Mouse (Mus musculus) midbrain, embryonic 10.5 days (tissue): ENCODE results near the gene Slc22a23. TPM values are rescaled to one million over a fixed set of nuclear protein-coding genes. Genes with fewer than 3 reads are reported as not detected.

Experiments used
- DNase-seq: peaks from one replicate; pipeline ENCODE4 v3.0.0-alpha.2; 2017; ENCODE audit warnings: low spot score
- H3K27ac ChIP-seq: fragments of 300-500 bp; sonication (generic); replicated peaks from 2 replicates; pipeline ENCODE4 v1.5.1; 2016; ENCODE audit warnings: mild to moderate bottlenecking
- H3K27me3 ChIP-seq: fragments of 300-500 bp; sonication (generic); 2 replicates; pipeline ENCODE4 v1.6.1; 2016; ENCODE audit warnings: low read depth, mild to moderate bottlenecking; ENCODE audit not compliant: poor library complexity, severe bottlenecking
- H3K36me3 ChIP-seq: fragments of 300-500 bp; sonication (generic); 2 replicates; pipeline ENCODE4 v1.6.1; 2016; ENCODE audit warnings: mild to moderate bottlenecking, moderate library complexity
- H3K4me1 ChIP-seq: fragments of 300-500 bp; sonication (generic); 2 replicates; pipeline ENCODE4 v1.6.1; 2016
- H3K4me3 ChIP-seq: fragments of 300-500 bp; sonication (generic); 2 replicates; pipeline ENCODE4 v1.5.1; 2016; ENCODE audit warnings: mild to moderate bottlenecking, moderate library complexity
- H3K9me3 ChIP-seq: fragments of 300-500 bp; sonication (generic); replicated peaks from 2 replicates; pipeline ENCODE4 v1.6.1; 2016; ENCODE audit warnings: mild to moderate bottlenecking
- WGBS: fragments of 180-500 bp; shearing (Covaris S2); methylation state at CpG from one replicate; pipeline ENCODE4 v1.1.7; 2016; 5-methylcytosine and 5-hydroxymethylcytosine counted together
- polyA plus RNA-seq: library from polyadenylated mRNA; unstranded; fragments of >200 nt; fragmentation: Nextera tagmentation; extraction: Ambion mirVana; gene quantifications from 2 replicates; pipeline ENCODE4 v1.2.1, GENCODE M21; 2016

The Slc22a23 gene
- polyA plus RNA-seq, 1 experiment from 2014 or later = 7.9 TPM

GRCm38 (mm10) chr13:34254691-34255090 is 90.3 kb downstream of the Slc22a23 start:
- WGBS = 67% methylated on average over 5 of the region's 5 CpGs
- Histone ChIP-seq H3K4me3 (no peak overlapping the region), H3K36me3 (peaks cover 28% of the 10 kb centered on the region), H3K27ac (peak overlapping the region; percentile 34; the same call in 1 of the 2 replicates), H3K9me3 (no peaks in the 10 kb centered on the region), H3K27me3 (peaks cover 36% of the 10 kb centered on the region), H3K4me1 (peaks cover 37% of the 10 kb centered on the region)
- DNase-seq = no peak

- Histone ChIP-seq H3K9me3 (no peaks in the 10 kb centered on the region), H3K27me3 (peaks cover 36% of the 10 kb centered on the region), H3K36me3 (peaks cover 28% of the 10 kb centered on the region), H3K4me3 (no peak overlapping the region), H3K4me1 (peaks cover 47% of the 10 kb centered on the region), H3K27ac (peak overlapping the region; percentile 18; the same call in 1 of the 2 replicates)
- 91% methylated on average over 3 of the region's 3 CpGs for WGBS
- DNase-seq = no peak
Measured at GRCm38 (mm10) chr13:34253736-34254135, 91.2 kb downstream of the Slc22a23 start.

- Histone ChIP-seq H3K27me3 (peaks cover 69% of the 10 kb centered on the region), H3K27ac (peak overlapping the region; percentile 92), H3K9me3 (no peaks in the 10 kb centered on the region), H3K4me1 (peaks cover 71% of the 10 kb centered on the region), H3K4me3 (peak overlapping the region; percentile 39), H3K36me3 (peaks cover 13% of the 10 kb centered on the region)
- 16% methylated on average over 15 of the region's 15 CpGs for WGBS
- DNase-seq = peak; percentile 76
Measured at GRCm38 (mm10) chr13:34248941-34249920, 95.8 kb downstream of the Slc22a23 start.

- DNase-seq = peak; percentile 43
- Histone ChIP-seq H3K36me3 (peaks cover 11% of the 10 kb centered on the region), H3K4me1 (peaks cover 70% of the 10 kb centered on the region), H3K27ac (peak overlapping the region; percentile 92), H3K9me3 (no peaks in the 10 kb centered on the region), H3K4me3 (peak overlapping the region; percentile 39), H3K27me3 (peaks cover 76% of the 10 kb centered on the region)
- WGBS = 10% methylated on average over 6 of the region's 6 CpGs
Measured at GRCm38 (mm10) chr13:34248107-34248506, 96.9 kb downstream of the Slc22a23 start.

GRCm38 (mm10) chr13:34246821-34247220 is 98.2 kb downstream of the Slc22a23 start:
- H3K36me3 ChIP-seq = no peaks in the 10 kb centered on the region; the same call in 1 of the 2 replicates
- H3K4me1 ChIP-seq = peaks cover 78% of the 10 kb centered on the region
- H3K9me3 ChIP-seq = no peaks in the 10 kb centered on the region
- H3K27me3 ChIP-seq = peaks cover 76% of the 10 kb centered on the region
- WGBS = 60% methylated on average over 3 of the region's 3 CpGs
- peak overlapping the region; percentile 92 for H3K27ac ChIP-seq
- no peak for DNase-seq
- no peak overlapping the region for H3K4me3 ChIP-seq

GRCm38 (mm10) chr13:34245216-34245615 is 99.8 kb downstream of the Slc22a23 start:
- H3K27ac ChIP-seq = peak overlapping the region; percentile 68
- H3K36me3 ChIP-seq = no peaks in the 10 kb centered on the region
- 66% methylated on average over 6 of the region's 6 CpGs for WGBS

GRCm38 (mm10) chr13:34244186-34244585 is 100.8 kb downstream of the Slc22a23 start:
- WGBS = 15% methylated on average over 1 of the region's 1 CpGs
- H3K9me3 ChIP-seq = no peaks in the 10 kb centered on the region
- no peak overlapping the region for H3K4me3 ChIP-seq
- H3K27me3 ChIP-seq = peaks cover 68% of the 10 kb centered on the region
- H3K4me1 ChIP-seq = peaks cover 89% of the 10 kb centered on the region
- no peaks in the 10 kb centered on the region for H3K36me3 ChIP-seq
- no peak for DNase-seq
- 0 out of 2 replicates have a peak overlapping the region, but pooled peaks have one; percentile 68 for H3K27ac ChIP-seq

More at GRCm38 (mm10) chr13:34245216-34245615, 99.8 kb downstream of the Slc22a23 start:
- H3K4me3 ChIP-seq = no peak overlapping the region
- no peaks in the 10 kb centered on the region for H3K9me3 ChIP-seq
- peaks cover 70% of the 10 kb centered on the region for H3K27me3 ChIP-seq
- DNase-seq = no peak
- H3K4me1 ChIP-seq = peaks cover 89% of the 10 kb centered on the region

GRCm38 (mm10) chr13:34242211-34242610 is 102.8 kb downstream of the Slc22a23 start:
- no peak for DNase-seq
- no peaks in the 10 kb centered on the region for H3K36me3 ChIP-seq
- WGBS = 70% methylated on average over 3 of the region's 3 CpGs
- H3K9me3 ChIP-seq = no peaks in the 10 kb centered on the region
- peaks cover 89% of the 10 kb centered on the region for H3K4me1 ChIP-seq
- peaks cover 64% of the 10 kb centered on the region for H3K27me3 ChIP-seq
- peak overlapping the region; percentile 43; the same call in 1 of the 2 replicates for H3K27ac ChIP-seq
- no peak overlapping the region for H3K4me3 ChIP-seq

- Histone ChIP-seq H3K27ac (peak overlapping the region; percentile 89), H3K27me3 (peaks cover 48% of the 10 kb centered on the region), H3K4me3 (no peak overlapping the region), H3K9me3 (no peaks in the 10 kb centered on the region), H3K36me3 (peaks cover 4% of the 10 kb centered on the region; the same call in 1 of the 2 replicates), H3K4me1 (peaks cover 79% of the 10 kb centered on the region)
- WGBS = 53% methylated on average over 3 of the region's 3 CpGs
- DNase-seq = no peak
Measured at GRCm38 (mm10) chr13:34240087-34240428, 104.9 kb downstream of the Slc22a23 start.

- H3K27me3 ChIP-seq = peaks cover 42% of the 10 kb centered on the region
- H3K36me3 ChIP-seq = peaks cover 7% of the 10 kb centered on the region; the same call in 1 of the 2 replicates
- H3K9me3 ChIP-seq = no peaks in the 10 kb centered on the region
- H3K4me3 ChIP-seq = peak overlapping the region; percentile 32
- peaks cover 79% of the 10 kb centered on the region for H3K4me1 ChIP-seq
- peak; percentile 77 for DNase-seq
- peak overlapping the region; percentile 89 for H3K27ac ChIP-seq
- 8% methylated on average over 11 of the region's 11 CpGs for WGBS
Measured at GRCm38 (mm10) chr13:34239371-34240086, 105.5 kb downstream of the Slc22a23 start.

- peaks cover 35% of the 10 kb centered on the region for H3K27me3 ChIP-seq
- peak overlapping the region; percentile 89 for H3K27ac ChIP-seq
- no peaks in the 10 kb centered on the region for H3K9me3 ChIP-seq
- peaks cover 78% of the 10 kb centered on the region for H3K4me1 ChIP-seq
- H3K36me3 ChIP-seq = peaks cover 7% of the 10 kb centered on the region; the same call in 1 of the 2 replicates
- H3K4me3 ChIP-seq = peak overlapping the region; percentile 32
- WGBS = 8% methylated on average over 14 of the region's 14 CpGs
- peak; percentile 49 for DNase-seq
Measured at GRCm38 (mm10) chr13:34238646-34239290, 106.2 kb downstream of the Slc22a23 start.

GRCm38 (mm10) chr13:34235056-34235455 is 109.9 kb downstream of the Slc22a23 start:
- DNase-seq = no peak
- Histone ChIP-seq H3K9me3 (no peaks in the 10 kb centered on the region), H3K36me3 (peaks cover 7% of the 10 kb centered on the region; the same call in 1 of the 2 replicates), H3K4me1 (peaks cover 63% of the 10 kb centered on the region), H3K4me3 (no peak overlapping the region), H3K27ac (peak overlapping the region; percentile 55), H3K27me3 (0 out of 2 replicates have a peak, but pooled peaks cover 5% of the 10 kb centered on the region)
- WGBS = 97% methylated on average over 6 of the region's 6 CpGs
